31 mouse cellular contexts compared by ENCODE assay signal in the genomic region with DNA sequence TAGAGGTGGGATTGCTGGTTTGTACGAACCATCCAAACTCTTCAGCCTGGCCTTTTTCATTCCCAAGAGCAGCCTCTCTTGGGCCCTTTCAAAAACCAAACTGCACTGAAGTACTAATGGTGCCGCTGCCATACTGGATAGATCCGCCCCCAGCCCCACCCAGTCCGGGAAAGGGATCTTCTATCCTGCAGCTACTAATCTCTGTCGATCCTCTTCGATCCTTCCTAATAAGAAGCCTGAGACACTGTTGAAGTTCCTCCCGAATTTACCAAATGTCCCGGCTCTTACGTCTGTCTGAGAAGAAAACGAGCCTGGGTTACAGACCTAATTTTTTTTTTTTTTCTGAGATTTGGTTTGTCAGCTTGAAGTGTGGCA. TPM values are rescaled to one million over a fixed set of nuclear protein-coding genes. Genes with fewer than 3 reads are reported as not detected.
DNase-seq lines count a peak whose midpoint lies in the region; ATAC-seq lines count a peak whose summit lies in the region.
"Had no signal": no experiment of that assay in that cellular context is flagged by ENCODE, and none has a peak within 500 bp of the region (broad histone marks: within the 10 kb centered on the region; RNA-seq: fewer than 3 reads in every experiment).

No protein-coding gene starts in this region.

- no peak for ATAC-seq in neural tube, embryonic 12.5 days (ENCODE audit: low FRiP score, low read depth)
- ATAC-seq in neural tube, embryonic 15.5 days (ENCODE audit: low FRiP score): no peak
- ATAC-seq in embryonic facial prominence, embryonic 14.5 days (ENCODE audit: low read depth): no peak
- ATAC-seq: activated CD4-positive, CD25-positive, alpha-beta regulatory T cell, adult 4 months; forebrain, embryonic 16.5 days; midbrain, embryonic 15.5 days; Patski had no signal

- 4% methylated on average over 10 of the region's 10 CpGs for WGBS in neural tube, embryonic 12.5 days
- 2% methylated on average over 10 of the region's 10 CpGs for WGBS in neural tube, embryonic 15.5 days
- 6% methylated on average over 10 of the region's 10 CpGs for WGBS in embryonic facial prominence, embryonic 14.5 days

- H3K36me3 ChIP-seq in neural tube, embryonic 12.5 days: no peaks in the 10 kb centered on the region
- H3K36me3 ChIP-seq in neural tube, embryonic 15.5 days: no peaks in the 10 kb centered on the region
- no peaks in the 10 kb centered on the region for H3K36me3 ChIP-seq in embryonic facial prominence, embryonic 14.5 days (ENCODE audit: control insufficient read depth, insufficient read depth, low read length)
- H3K36me3 ChIP-seq: heart, embryonic 12.5 days; hindbrain, embryonic 12.5 days; limb, embryonic 15.5 days; midbrain, embryonic 15.5 days; neural tube, embryonic 13.5 days had no signal

- peak; percentile 48 for DNase-seq in embryo, embryonic 10.5 days (ENCODE audit: low spot score)
- no peak for DNase-seq in embryo, embryonic 10 days (ENCODE audit: low spot score)
- DNase-seq in embryonic facial prominence, embryonic 14.5 days (ENCODE audit: low spot score): no peak
- DNase-seq in MN1 (ENCODE audit: low spot score): no peak
- DNase-seq in right cerebral cortex, adult 2 months (ENCODE audit: low spot score in 2 of 2): no peak
- DNase-seq in frontal cortex, postnatal 14 days (ENCODE audit: low spot score in 2 of 2): no peak
- DNase-seq: adrenal gland, postnatal 10 days; cerebellum, adult 8-10 months; cerebellum, postnatal 36 days; gastrocnemius, postnatal 14 days; heart, adult 11 months; heart, postnatal 14 days; kidney, adult 8-10 months; kidney, postnatal 10 days; layer of hippocampus, postnatal 36 days; lung, embryonic 14.5 days; right cerebral cortex, adult 18-20 months; thymus, adult 18-20 months; thymus, postnatal 4 days had no signal

- H3K4me3 ChIP-seq in neural tube, embryonic 12.5 days: no peak overlapping the region
- H3K4me3 ChIP-seq in neural tube, embryonic 15.5 days (replicated peaks): no peak overlapping the region
- peak overlapping the region; percentile 68; the same call in 1 of the 2 replicates for H3K4me3 ChIP-seq in embryonic facial prominence, embryonic 14.5 days (ENCODE audit: low read depth, low read length)
- H3K4me3 ChIP-seq: heart, embryonic 12.5 days; hindbrain, embryonic 12.5 days; limb, embryonic 15.5 days; megakaryocyte, embryonic 14.5 days; midbrain, embryonic 15.5 days; neural tube, embryonic 13.5 days had no signal

- 0 out of 2 replicates have a peak, but pooled peaks cover 4% of the 10 kb centered on the region for H3K9me3 ChIP-seq in neural tube, embryonic 12.5 days
- H3K9me3 ChIP-seq in neural tube, embryonic 15.5 days (replicated peaks): peaks cover 6% of the 10 kb centered on the region; the same call in 1 of the 2 replicates
- peaks cover 5% of the 10 kb centered on the region; the same call in 1 of the 2 replicates for H3K9me3 ChIP-seq in embryonic facial prominence, embryonic 14.5 days (ENCODE audit: control insufficient read depth, low read length)
- H3K9me3 ChIP-seq: limb, embryonic 15.5 days; midbrain, embryonic 15.5 days; neural tube, embryonic 13.5 days had no signal

- H3K4me2 ChIP-seq in neural tube, embryonic 12.5 days (replicated peaks): peak overlapping the region; percentile 47
- no peak overlapping the region for H3K4me2 ChIP-seq in neural tube, embryonic 15.5 days
- peak overlapping the region; percentile 78 for H3K4me2 ChIP-seq in embryonic facial prominence, embryonic 14.5 days (ENCODE audit: low read depth, low read length)
- H3K4me2 ChIP-seq: lung, embryonic 14.5 days; midbrain, embryonic 15.5 days had no signal

- peaks cover 37% of the 10 kb centered on the region for H3K4me1 ChIP-seq in neural tube, embryonic 12.5 days
- peaks cover 17% of the 10 kb centered on the region for H3K4me1 ChIP-seq in neural tube, embryonic 15.5 days
- peaks cover 10% of the 10 kb centered on the region; the same call in 1 of the 2 replicates for H3K4me1 ChIP-seq in embryonic facial prominence, embryonic 14.5 days (ENCODE audit: control insufficient read depth, insufficient read depth, low read length)

- peaks cover 90% of the 10 kb centered on the region for H3K27me3 ChIP-seq in neural tube, embryonic 12.5 days (replicated peaks)
- H3K27me3 ChIP-seq in neural tube, embryonic 15.5 days (replicated peaks): peaks cover 94% of the 10 kb centered on the region
- H3K27me3 ChIP-seq in embryonic facial prominence, embryonic 14.5 days (replicated peaks; ENCODE audit: control insufficient read depth, insufficient read depth, low read length): peaks cover 97% of the 10 kb centered on the region
- H3K27me3 ChIP-seq: Patski had no signal

- no peak overlapping the region for H3K27ac ChIP-seq in neural tube, embryonic 12.5 days
- H3K27ac ChIP-seq in neural tube, embryonic 15.5 days (replicated peaks): no peak overlapping the region
- peak overlapping the region; percentile 82; the same call in 1 of the 2 replicates for H3K27ac ChIP-seq in embryonic facial prominence, embryonic 14.5 days (replicated peaks; ENCODE audit: low read depth, low read length)
- H3K27ac ChIP-seq: hindbrain, embryonic 12.5 days; liver, embryonic 14.5 days; midbrain, embryonic 15.5 days; neural tube, embryonic 13.5 days had no signal

- H3K9ac ChIP-seq in neural tube, embryonic 12.5 days: no peak overlapping the region
- no peak overlapping the region for H3K9ac ChIP-seq in neural tube, embryonic 15.5 days (replicated peaks)
- peak overlapping the region; percentile 92; the same call in 1 of the 2 replicates for H3K9ac ChIP-seq in embryonic facial prominence, embryonic 14.5 days (ENCODE audit: low read depth, low read length)
- H3K9ac ChIP-seq: heart, embryonic 12.5 days; hindbrain, embryonic 12.5 days; limb, embryonic 15.5 days; liver, embryonic 14.5 days; lung, embryonic 14.5 days; midbrain, embryonic 15.5 days; neural tube, embryonic 13.5 days had no signal

RNA-seq across cellular contexts. Expression of a gene that starts 4.9 kb away (rescaled TPM):
- polyA plus RNA-seq in neural tube, embryonic 12.5 days (2016; fragmentation: Nextera tagmentation; extraction: Ambion mirVana): 38.8 and 50.5 TPM in 2 replicates
- polyA plus RNA-seq in neural tube, embryonic 15.5 days (2015; fragmentation: Nextera tagmentation; extraction: Ambion mirVana): 7.8 and 15.4 TPM in 2 replicates
- 73.2 and 82.9 TPM in 2 replicates for polyA plus RNA-seq in embryonic facial prominence, embryonic 14.5 days (2014; fragmentation: Nextera tagmentation; extraction: Ambion mirVana)
